Mouse (Mus musculus): Measurements from ENCODE around the gene Smurf1. TPM values are rescaled to one million over a fixed set of nuclear protein-coding genes. Genes with fewer than 3 reads are reported as not detected.

Gene Smurf1
- polyA plus RNA-seq, 1 experiment from 2014 or later: 18.3 TPM

GRCm38 (mm10) chr5:144881670-144882399 is 83.8 kb downstream of the Smurf1 start:
- Histone ChIP-seq H3K27me3 (no peaks in the 10 kb centered on the region), H3K9me3 (no peaks in the 10 kb centered on the region), H3K4me1 (no peaks in the 10 kb centered on the region), H3K9ac (no peak overlapping the region), H3K4me3 (no peak overlapping the region), H3K36me3 (peaks cover 100% of the 10 kb centered on the region), H3K4me2 (no peak overlapping the region), H3K27ac (no peak overlapping the region)
- no peak for ATAC-seq (ENCODE audit: insufficient number of reproducible peaks, low FRiP score, low TSS enrichment, low read depth)
- WGBS: 88% methylated on average over 14 of the region's 14 CpGs

GRCm38 (mm10) chr5:144877021-144877420 is 88.6 kb downstream of the Smurf1 start:
- ATAC-seq (ENCODE audit: insufficient number of reproducible peaks, low FRiP score, low TSS enrichment, low read depth): no peak; the same call in 1 of the 2 replicates
- 88% methylated on average over 15 of the region's 15 CpGs for WGBS
- Histone ChIP-seq H3K27ac (no peak overlapping the region), H3K9ac (no peak overlapping the region), H3K9me3 (no peaks in the 10 kb centered on the region), H3K4me1 (0 out of 2 replicates have a peak, but pooled peaks cover 3% of the 10 kb centered on the region), H3K36me3 (peaks cover 57% of the 10 kb centered on the region), H3K4me2 (no peak overlapping the region), H3K27me3 (no peaks in the 10 kb centered on the region), H3K4me3 (no peak overlapping the region)

GRCm38 (mm10) chr5:144875892-144876291 is 89.8 kb downstream of the Smurf1 start:
- 17% methylated on average over 13 of the region's 13 CpGs for WGBS
- Histone ChIP-seq H3K27me3 (no peaks in the 10 kb centered on the region), H3K36me3 (peaks cover 46% of the 10 kb centered on the region), H3K4me1 (peaks cover 6% of the 10 kb centered on the region; the same call in 1 of the 2 replicates), H3K9ac (no peak overlapping the region), H3K4me2 (no peak overlapping the region), H3K4me3 (no peak overlapping the region), H3K9me3 (no peaks in the 10 kb centered on the region), H3K27ac (no peak overlapping the region)
- no peak for ATAC-seq (ENCODE audit: insufficient number of reproducible peaks, low FRiP score, low TSS enrichment, low read depth)

GRCm38 (mm10) chr5:144875227-144875626 is 90.4 kb downstream of the Smurf1 start:
- Histone ChIP-seq H3K27ac (no peak overlapping the region), H3K4me2 (no peak overlapping the region)

GRCm38 (mm10) chr5:144872867-144873266 is 92.8 kb downstream of the Smurf1 start:
- Histone ChIP-seq H3K4me2 (no peak overlapping the region), H3K36me3 (peaks cover 15% of the 10 kb centered on the region), H3K27ac (no peak overlapping the region), H3K4me1 (peaks cover 6% of the 10 kb centered on the region; the same call in 1 of the 2 replicates), H3K9ac (no peak overlapping the region), H3K4me3 (no peak overlapping the region), H3K9me3 (no peaks in the 10 kb centered on the region), H3K27me3 (no peaks in the 10 kb centered on the region)
- 52% methylated on average over 3 of the region's 3 CpGs for WGBS
- no peak for ATAC-seq (ENCODE audit: insufficient number of reproducible peaks, low FRiP score, low TSS enrichment, low read depth)

More at GRCm38 (mm10) chr5:144875227-144875626, 90.4 kb downstream of the Smurf1 start:
- ATAC-seq (ENCODE audit: insufficient number of reproducible peaks, low FRiP score, low TSS enrichment, low read depth): no peak
- WGBS: 86% methylated on average over 6 of the region's 6 CpGs
- Histone ChIP-seq H3K27me3 (no peaks in the 10 kb centered on the region), H3K9me3 (no peaks in the 10 kb centered on the region), H3K4me1 (peaks cover 6% of the 10 kb centered on the region; the same call in 1 of the 2 replicates), H3K9ac (no peak overlapping the region), H3K36me3 (peaks cover 39% of the 10 kb centered on the region), H3K4me3 (no peak overlapping the region)

- ATAC-seq (ENCODE audit: insufficient number of reproducible peaks, low FRiP score, low TSS enrichment, low read depth): no peak
These were observed 93.3 kb downstream of the Smurf1 start for GRCm38 (mm10) chr5:144872326-144872725.

GRCm38 (mm10) chr5:144871775-144872174 is 93.9 kb downstream of the Smurf1 start:
- H3K36me3 ChIP-seq: peaks cover 4% of the 10 kb centered on the region
- no peaks in the 10 kb centered on the region for H3K27me3 ChIP-seq
- H3K27ac ChIP-seq: no peak overlapping the region
- no peak overlapping the region for H3K4me2 ChIP-seq
- H3K4me1 ChIP-seq: peaks cover 6% of the 10 kb centered on the region; the same call in 1 of the 2 replicates
- H3K4me3 ChIP-seq: no peak overlapping the region
- WGBS: 84% methylated on average over 1 of the region's 1 CpGs
- no peak overlapping the region for H3K9ac ChIP-seq
- no peaks in the 10 kb centered on the region for H3K9me3 ChIP-seq
- no peak for ATAC-seq (ENCODE audit: insufficient number of reproducible peaks, low FRiP score, low TSS enrichment, low read depth)

More at GRCm38 (mm10) chr5:144872326-144872725, 93.3 kb downstream of the Smurf1 start:
- no peak overlapping the region for H3K27ac ChIP-seq
- H3K4me1 ChIP-seq: peaks cover 6% of the 10 kb centered on the region; the same call in 1 of the 2 replicates
- no peak overlapping the region for H3K4me2 ChIP-seq
- 64% methylated on average over 5 of the region's 5 CpGs for WGBS
- no peak overlapping the region for H3K4me3 ChIP-seq
- no peaks in the 10 kb centered on the region for H3K27me3 ChIP-seq
- no peak overlapping the region for H3K9ac ChIP-seq
- H3K9me3 ChIP-seq: no peaks in the 10 kb centered on the region
- H3K36me3 ChIP-seq: peaks cover 10% of the 10 kb centered on the region

- peaks cover 6% of the 10 kb centered on the region; the same call in 1 of the 2 replicates for H3K4me1 ChIP-seq
- no peaks in the 10 kb centered on the region for H3K9me3 ChIP-seq
- H3K36me3 ChIP-seq: no peaks in the 10 kb centered on the region
- no peak overlapping the region for H3K9ac ChIP-seq
- peak overlapping the region; percentile 33 for H3K27ac ChIP-seq
- H3K4me2 ChIP-seq: no peak overlapping the region
- ATAC-seq (ENCODE audit: insufficient number of reproducible peaks, low FRiP score, low TSS enrichment, low read depth): no peak
- no peak overlapping the region for H3K4me3 ChIP-seq
- WGBS: 25% methylated on average over 7 of the region's 7 CpGs
- no peaks in the 10 kb centered on the region for H3K27me3 ChIP-seq
These were observed 94.9 kb downstream of the Smurf1 start for GRCm38 (mm10) chr5:144870782-144871181.

GRCm38 (mm10) chr5:144869466-144869865 is 96.2 kb downstream of the Smurf1 start:
- Histone ChIP-seq H3K4me1 (peaks cover 6% of the 10 kb centered on the region; the same call in 1 of the 2 replicates), H3K9me3 (no peaks in the 10 kb centered on the region), H3K4me2 (no peak overlapping the region), H3K36me3 (no peaks in the 10 kb centered on the region), H3K27ac (no peak overlapping the region), H3K4me3 (no peak overlapping the region), H3K9ac (no peak overlapping the region), H3K27me3 (no peaks in the 10 kb centered on the region)
- WGBS: 65% methylated on average over 7 of the region's 7 CpGs
- no peak for ATAC-seq (ENCODE audit: insufficient number of reproducible peaks, low FRiP score, low TSS enrichment, low read depth)

- no peak for ATAC-seq (ENCODE audit: insufficient number of reproducible peaks, low FRiP score, low TSS enrichment, low read depth)
- Histone ChIP-seq H3K9me3 (no peaks in the 10 kb centered on the region), H3K4me1 (peaks cover 3% of the 10 kb centered on the region; the same call in 1 of the 2 replicates), H3K4me2 (no peak overlapping the region), H3K4me3 (no peak overlapping the region), H3K27me3 (no peaks in the 10 kb centered on the region), H3K27ac (no peak overlapping the region), H3K36me3 (no peaks in the 10 kb centered on the region), H3K9ac (no peak overlapping the region)
- WGBS: 73% methylated on average over 8 of the region's 8 CpGs
These were observed 98.7 kb downstream of the Smurf1 start for GRCm38 (mm10) chr5:144866923-144867322.

GRCm38 (mm10) chr5:144860913-144861312 is 104.7 kb downstream of the Smurf1 start:
- 96% methylated on average over 8 of the region's 8 CpGs for WGBS
- no peak overlapping the region for H3K4me2 ChIP-seq
- no peak overlapping the region for H3K27ac ChIP-seq
- no peaks in the 10 kb centered on the region for H3K4me1 ChIP-seq
- no peak overlapping the region for H3K9ac ChIP-seq
- no peak overlapping the region for H3K4me3 ChIP-seq
- H3K9me3 ChIP-seq: peaks cover 9% of the 10 kb centered on the region; the same call in 1 of the 2 replicates
- peaks cover 51% of the 10 kb centered on the region for H3K36me3 ChIP-seq
- ATAC-seq (ENCODE audit: insufficient number of reproducible peaks, low FRiP score, low TSS enrichment, low read depth): no peak
- no peaks in the 10 kb centered on the region for H3K27me3 ChIP-seq

GRCm38 (mm10) chr5:144859284-144859683 is 106.4 kb downstream of the Smurf1 start:
- Histone ChIP-seq H3K4me2 (no peak overlapping the region), H3K36me3 (peaks cover 66% of the 10 kb centered on the region), H3K27ac (no peak overlapping the region), H3K9ac (no peak overlapping the region), H3K4me1 (no peaks in the 10 kb centered on the region), H3K4me3 (no peak overlapping the region), H3K27me3 (no peaks in the 10 kb centered on the region), H3K9me3 (peaks cover 9% of the 10 kb centered on the region; the same call in 1 of the 2 replicates)
- 89% methylated on average over 9 of the region's 9 CpGs for WGBS
- ATAC-seq (ENCODE audit: insufficient number of reproducible peaks, low FRiP score, low TSS enrichment, low read depth): no peak

Data from limb, embryonic 15.5 days (tissue).